Mouse (Mus musculus) neural tube, embryonic 13.5 days (tissue): Measurements from ENCODE around the gene Ocm. TPM values are rescaled to one million over a fixed set of nuclear protein-coding genes. Genes with fewer than 3 reads are reported as not detected.

Experiments
- ATAC-seq: fragments of 200-750 bp; cut with Nextera tagmentation; 2 replicates; pipeline ENCODE4 v1.8.0; 2017; ENCODE audit warnings: low read depth, mild to moderate bottlenecking, moderate TSS enrichment, moderate library complexity
- H3K27ac ChIP-seq: fragments of 300-500 bp; sonication (generic); replicated peaks from 2 replicates; pipeline ENCODE4 v1.5.1; 2015; ENCODE audit warnings: moderate library complexity, mild to moderate bottlenecking, inconsistent platforms
- H3K27me3 ChIP-seq: fragments of 300-500 bp; sonication (generic); 2 replicates; pipeline ENCODE4 v1.6.1; 2015; ENCODE audit warnings: mild to moderate bottlenecking, inconsistent platforms
- H3K36me3 ChIP-seq: fragments of 300-500 bp; sonication (generic); 2 replicates; pipeline ENCODE4 v1.6.1; 2015; ENCODE audit warnings: mild to moderate bottlenecking, inconsistent platforms
- H3K4me1 ChIP-seq: fragments of 300-500 bp; sonication (generic); replicated peaks from 2 replicates; pipeline ENCODE4 v1.6.1; 2015; ENCODE audit warnings: inconsistent platforms
- H3K4me2 ChIP-seq: fragments of 300-500 bp; sonication (generic); 2 replicates; pipeline ENCODE4 v1.6.1; 2015; ENCODE audit warnings: inconsistent platforms, mild to moderate bottlenecking, moderate library complexity
- H3K4me3 ChIP-seq: fragments of 300-500 bp; sonication (generic); 2 replicates; pipeline ENCODE4 v1.5.1; 2015; ENCODE audit warnings: mild to moderate bottlenecking, inconsistent platforms
- H3K9ac ChIP-seq: fragments of 300-500 bp; sonication (generic); 2 replicates; pipeline ENCODE4 v1.6.1; 2015; ENCODE audit warnings: moderate library complexity, mild to moderate bottlenecking, inconsistent platforms
- H3K9me3 ChIP-seq: fragments of 300-500 bp; sonication (generic); 2 replicates; pipeline ENCODE4 v1.6.1; 2016; ENCODE audit warnings: inconsistent platforms
- WGBS: fragments of 180-500 bp; shearing (Covaris S2); methylation state at CpG from one replicate; pipeline ENCODE4 v1.1.7; 2015; 5-methylcytosine and 5-hydroxymethylcytosine counted together
- polyA plus RNA-seq: library from polyadenylated mRNA; unstranded; fragments of >200 nt; fragmentation: Nextera tagmentation; extraction: Ambion mirVana; gene quantifications from 2 replicates; pipeline ENCODE4 v1.2.1, GENCODE M21; 2015

Ocm gene
- polyA plus RNA-seq, 1 experiment from 2014 or later = not detected

DNA sequence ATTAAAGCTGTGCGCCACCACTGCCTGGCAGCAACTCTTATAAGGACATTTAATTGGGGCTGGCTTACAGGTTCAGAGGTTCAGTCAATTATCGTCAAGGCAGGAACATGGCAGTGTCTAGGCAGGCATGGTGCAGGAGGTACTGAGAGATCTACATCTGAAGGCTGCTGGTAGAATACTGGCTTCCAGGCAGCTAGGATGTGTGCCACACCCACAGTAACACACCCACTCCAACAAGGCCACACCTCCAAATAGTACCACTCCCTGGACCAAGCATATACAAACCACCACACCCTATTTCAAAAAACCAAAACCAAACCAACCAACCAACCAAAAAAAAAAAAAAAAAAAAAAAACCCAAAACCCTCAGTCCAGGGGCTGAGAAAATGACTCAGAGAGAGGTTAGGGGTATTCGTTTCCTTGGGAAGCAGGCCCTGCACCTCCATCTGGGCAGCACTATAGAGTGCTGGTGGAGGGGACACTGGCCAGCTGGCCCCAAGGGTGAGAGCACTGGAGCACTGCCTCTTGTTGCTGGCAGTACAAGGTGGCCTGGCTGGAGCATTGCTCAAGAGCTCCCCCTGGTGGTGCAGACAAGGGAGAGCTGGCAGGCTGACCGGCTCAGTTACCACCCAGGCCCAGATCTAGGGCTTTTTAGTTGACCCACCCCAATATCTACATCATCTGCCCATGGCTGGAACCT is 51.4 kb downstream of the Ocm start:
- no peak overlapping the region for H3K4me3 ChIP-seq
- WGBS = 55% methylated on average over 4 of the region's 4 CpGs
- H3K36me3 ChIP-seq = no peaks in the 10 kb centered on the region
- H3K27me3 ChIP-seq = no peaks in the 10 kb centered on the region
- no peaks in the 10 kb centered on the region for H3K9me3 ChIP-seq
- peak; percentile 50; the same call in 1 of the 2 replicates for ATAC-seq
- H3K4me1 ChIP-seq = no peaks in the 10 kb centered on the region
- H3K9ac ChIP-seq = no peak overlapping the region
- H3K27ac ChIP-seq = no peak overlapping the region
- H3K4me2 ChIP-seq = no peak overlapping the region

DNA sequence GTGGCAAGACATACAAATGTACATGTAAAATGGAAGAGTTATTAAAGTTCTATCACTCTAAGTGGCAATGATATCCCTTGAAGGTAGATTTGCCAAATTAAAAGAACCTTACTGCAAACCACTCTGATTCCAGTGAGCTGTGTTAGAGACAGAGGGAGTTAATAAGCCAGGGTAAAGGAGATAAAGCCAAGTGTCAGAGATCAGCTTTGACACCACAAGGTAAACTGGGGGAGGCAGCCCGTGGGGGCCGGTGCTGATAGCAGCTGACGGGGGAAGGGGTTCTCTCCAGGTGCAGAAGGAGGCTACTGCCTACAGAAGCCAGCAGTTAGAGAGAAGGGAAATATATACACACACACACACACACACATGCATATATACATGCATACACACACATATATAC is 53.8 kb downstream of the Ocm start:
- 75% methylated on average over 3 of the region's 3 CpGs for WGBS
- no peak overlapping the region for H3K9ac ChIP-seq
- H3K4me1 ChIP-seq = no peaks in the 10 kb centered on the region

More for the DNA sequence above, 53.8 kb downstream of the Ocm start:
- no peaks in the 10 kb centered on the region for H3K36me3 ChIP-seq
- no peak for ATAC-seq
- no peaks in the 10 kb centered on the region for H3K9me3 ChIP-seq
- H3K4me2 ChIP-seq = no peak overlapping the region
- H3K27me3 ChIP-seq = no peaks in the 10 kb centered on the region
- no peak overlapping the region for H3K27ac ChIP-seq
- H3K4me3 ChIP-seq = no peak overlapping the region

Other genes with a start within 250 kb of the Ocm start
- 51.5 and 56.7 TPM in 2 replicates for gene Eif2ak1, start 208.9 kb downstream of the Ocm start, polyA plus RNA-seq
- gene Ankrd61, start 129.0 kb downstream of the Ocm start, polyA plus RNA-seq = 0.13 and 0.22 TPM in 2 replicates
- gene Aimp2, start 116.8 kb downstream of the Ocm start, polyA plus RNA-seq = 80.4 and 92.9 TPM in 2 replicates
- gene Pms2, start 116.7 kb downstream of the Ocm start, polyA plus RNA-seq = 25.0 and 29.4 TPM in 2 replicates
- 2.5 TPM in 2 replicates for gene Gm42421, start 98.5 kb downstream of the Ocm start, polyA plus RNA-seq
- 2.9 and 3.4 TPM in 2 replicates for gene Rsph10b, start 93.6 kb downstream of the Ocm start, polyA plus RNA-seq
- gene Ccz1, start 11.8 kb downstream of the Ocm start, polyA plus RNA-seq = 88.9 and 89.9 TPM in 2 replicates
- 7.1 and 7.4 TPM in 2 replicates for gene Lmtk2, start 73.8 kb upstream of the Ocm start, polyA plus RNA-seq
- 0.19 and 0.21 TPM in 2 replicates for gene Bhlha15, start 163.6 kb upstream of the Ocm start, polyA plus RNA-seq
- 41.5 TPM in 2 replicates for gene Tecpr1, start 196.9 kb upstream of the Ocm start, polyA plus RNA-seq
- 108 and 132 TPM in 2 replicates for gene Bri3, start 217.8 kb upstream of the Ocm start, polyA plus RNA-seq